Mouse (Mus musculus): ENCODE measurements around the gene Elp4. TPM values are rescaled to one million over a fixed set of nuclear protein-coding genes. Genes with fewer than 3 reads are reported as not detected.
A peak's percentile ranks its signal among the peaks of the same experiment; 100 is the strongest.

Gene Elp4
- polyA plus RNA-seq, 1 experiment from 2014 or later = 32.4 TPM

GRCm38 (mm10) chr2:105680146-105680998 is 224.0 kb downstream of the Elp4 start:
- no peak overlapping the region for H3K4me2 ChIP-seq (ENCODE audit: low read length)
- DNase-seq (ENCODE audit: low spot score) (peak; percentile 62), ATAC-seq (replicated peaks; ENCODE audit: low FRiP score, low TSS enrichment, low read depth) (peak; percentile 59)
- H3K9ac ChIP-seq (ENCODE audit: low read length) = no peak overlapping the region
- H3K9me3 ChIP-seq (ENCODE audit: control insufficient read depth, low read length) = no peaks in the 10 kb centered on the region
- H3K27ac ChIP-seq (ENCODE audit: low read depth) = no peak overlapping the region
- H3K4me1 ChIP-seq (replicated peaks; ENCODE audit: control insufficient read depth, insufficient read depth, low read length) = peaks cover 6% of the 10 kb centered on the region; the same call in 1 of the 2 replicates
- H3K4me3 ChIP-seq (ENCODE audit: low read depth, low read length) = no peak overlapping the region
- H3K36me3 ChIP-seq (ENCODE audit: control insufficient read depth, insufficient read depth, low read length) = no peaks in the 10 kb centered on the region
- peaks cover 100% of the 10 kb centered on the region for H3K27me3 ChIP-seq (replicated peaks; ENCODE audit: control insufficient read depth, insufficient read depth, low read length)
- WGBS = 2% methylated on average over 20 of the region's 24 CpGs

DNA sequence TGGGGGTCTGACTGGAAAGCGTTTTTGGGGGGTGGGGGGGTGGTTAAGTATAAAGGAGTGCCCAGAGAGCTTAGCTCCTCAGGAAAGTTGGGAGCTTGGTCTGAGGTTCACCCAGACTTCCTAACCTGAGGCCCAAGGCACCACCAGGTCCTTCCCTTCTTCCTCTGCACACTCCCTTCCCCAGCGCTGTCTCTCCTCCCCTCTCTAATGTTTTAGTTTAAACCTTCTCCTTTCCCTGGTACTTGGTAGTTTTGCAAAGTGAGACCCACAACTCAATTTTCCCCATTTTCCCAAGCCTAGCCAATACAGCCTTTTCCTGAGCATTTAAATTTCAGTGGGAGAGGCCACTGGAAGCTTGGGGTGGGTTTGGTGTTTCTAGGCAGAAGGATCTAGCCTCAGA is 225.0 kb downstream of the Elp4 start:
- no peak overlapping the region for H3K4me3 ChIP-seq (ENCODE audit: low read depth, low read length)
- peaks cover 100% of the 10 kb centered on the region for H3K27me3 ChIP-seq (replicated peaks; ENCODE audit: control insufficient read depth, insufficient read depth, low read length)
- no peak for ATAC-seq (replicated peaks; ENCODE audit: low FRiP score, low TSS enrichment, low read depth)
- H3K27ac ChIP-seq (ENCODE audit: low read depth) = no peak overlapping the region
- H3K9me3 ChIP-seq (ENCODE audit: control insufficient read depth, low read length) = no peaks in the 10 kb centered on the region
- no peak overlapping the region for H3K4me2 ChIP-seq (ENCODE audit: low read length)
- H3K4me1 ChIP-seq (replicated peaks; ENCODE audit: control insufficient read depth, insufficient read depth, low read length) = peaks cover 6% of the 10 kb centered on the region; the same call in 1 of the 2 replicates
- WGBS = 3% methylated on average over 2 of the region's 2 CpGs
- H3K9ac ChIP-seq (ENCODE audit: low read length) = no peak overlapping the region
- DNase-seq (ENCODE audit: low spot score) = peak; percentile 52
- H3K36me3 ChIP-seq (ENCODE audit: control insufficient read depth, insufficient read depth, low read length) = no peaks in the 10 kb centered on the region

DNA sequence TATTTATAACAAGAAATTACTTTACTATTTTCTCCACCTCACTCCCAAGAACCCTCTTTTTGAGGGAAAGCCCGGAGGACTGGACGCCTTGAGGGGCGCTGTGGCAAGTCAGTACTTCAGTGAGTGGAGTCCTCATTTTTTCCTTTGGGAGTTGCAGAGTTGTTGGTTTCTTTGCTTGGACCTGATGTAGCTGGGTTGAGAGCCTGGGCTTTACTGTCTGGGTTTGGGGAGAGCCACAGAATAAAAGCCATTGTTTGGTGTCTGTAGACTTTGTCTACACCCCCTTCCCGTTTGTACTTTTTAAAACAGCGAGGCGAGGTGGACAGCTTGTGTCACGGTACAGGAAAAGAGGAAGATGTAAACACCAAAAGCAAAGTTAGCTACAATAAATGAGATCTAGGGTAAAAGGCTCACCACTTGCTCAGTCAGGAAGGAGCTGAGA is 225.5 kb downstream of the Elp4 start:
- H3K36me3 ChIP-seq (ENCODE audit: control insufficient read depth, insufficient read depth, low read length) = no peaks in the 10 kb centered on the region
- WGBS = 2% methylated on average over 7 of the region's 7 CpGs
- ATAC-seq (replicated peaks; ENCODE audit: low FRiP score, low TSS enrichment, low read depth) (no peak), DNase-seq (ENCODE audit: low spot score) (peak; percentile 52)
- no peak overlapping the region for H3K27ac ChIP-seq (ENCODE audit: low read depth)
- H3K9ac ChIP-seq (ENCODE audit: low read length) = no peak overlapping the region
- no peak overlapping the region for H3K4me3 ChIP-seq (ENCODE audit: low read depth, low read length)
- peaks cover 6% of the 10 kb centered on the region; the same call in 1 of the 2 replicates for H3K4me1 ChIP-seq (replicated peaks; ENCODE audit: control insufficient read depth, insufficient read depth, low read length)
- peaks cover 100% of the 10 kb centered on the region for H3K27me3 ChIP-seq (replicated peaks; ENCODE audit: control insufficient read depth, insufficient read depth, low read length)
- H3K4me2 ChIP-seq (ENCODE audit: low read length) = no peak overlapping the region
- no peaks in the 10 kb centered on the region for H3K9me3 ChIP-seq (ENCODE audit: control insufficient read depth, low read length)

- H3K4me2 ChIP-seq (ENCODE audit: low read length) = no peak overlapping the region
- WGBS = 4% methylated on average over 4 of the region's 4 CpGs
- peaks cover 100% of the 10 kb centered on the region for H3K27me3 ChIP-seq (replicated peaks; ENCODE audit: control insufficient read depth, insufficient read depth, low read length)
- H3K4me3 ChIP-seq (ENCODE audit: low read depth, low read length) = no peak overlapping the region
- no peaks in the 10 kb centered on the region for H3K9me3 ChIP-seq (ENCODE audit: control insufficient read depth, low read length)
- peaks cover 6% of the 10 kb centered on the region; the same call in 1 of the 2 replicates for H3K4me1 ChIP-seq (replicated peaks; ENCODE audit: control insufficient read depth, insufficient read depth, low read length)
- DNase-seq (ENCODE audit: low spot score) (peak; percentile 49), ATAC-seq (replicated peaks; ENCODE audit: low FRiP score, low TSS enrichment, low read depth) (no peak)
- no peak overlapping the region for H3K27ac ChIP-seq (ENCODE audit: low read depth)
- no peaks in the 10 kb centered on the region for H3K36me3 ChIP-seq (ENCODE audit: control insufficient read depth, insufficient read depth, low read length)
- no peak overlapping the region for H3K9ac ChIP-seq (ENCODE audit: low read length)
Measured at GRCm38 (mm10) chr2:105678306-105678705, 226.1 kb downstream of the Elp4 start.

- DNase-seq (ENCODE audit: low spot score) = peak; percentile 52
- no peak overlapping the region for H3K4me3 ChIP-seq (ENCODE audit: low read depth, low read length)
- WGBS = 0% methylated on average over 11 of the region's 11 CpGs
Measured at GRCm38 (mm10) chr2:105677434-105678105, 226.8 kb downstream of the Elp4 start.

GRCm38 (mm10) chr2:105676909-105677433 is 227.4 kb downstream of the Elp4 start:
- H3K4me1 ChIP-seq (replicated peaks; ENCODE audit: control insufficient read depth, insufficient read depth, low read length) = peaks cover 6% of the 10 kb centered on the region; the same call in 1 of the 2 replicates
- ATAC-seq (replicated peaks; ENCODE audit: low FRiP score, low TSS enrichment, low read depth) (no peak), DNase-seq (ENCODE audit: low spot score) (no peak)
- no peaks in the 10 kb centered on the region for H3K9me3 ChIP-seq (ENCODE audit: control insufficient read depth, low read length)
- 0% methylated on average over 11 of the region's 11 CpGs for WGBS
- no peak overlapping the region for H3K27ac ChIP-seq (ENCODE audit: low read depth)
- no peaks in the 10 kb centered on the region for H3K36me3 ChIP-seq (ENCODE audit: control insufficient read depth, insufficient read depth, low read length)
- H3K4me2 ChIP-seq (ENCODE audit: low read length) = no peak overlapping the region
- H3K27me3 ChIP-seq (replicated peaks; ENCODE audit: control insufficient read depth, insufficient read depth, low read length) = peaks cover 100% of the 10 kb centered on the region
- no peak overlapping the region for H3K4me3 ChIP-seq (ENCODE audit: low read depth, low read length)
- no peak overlapping the region for H3K9ac ChIP-seq (ENCODE audit: low read length)

More at GRCm38 (mm10) chr2:105677434-105678105, 226.8 kb downstream of the Elp4 start:
- no peak overlapping the region for H3K27ac ChIP-seq (ENCODE audit: low read depth)
- no peak overlapping the region for H3K4me2 ChIP-seq (ENCODE audit: low read length)
- ATAC-seq (replicated peaks; ENCODE audit: low FRiP score, low TSS enrichment, low read depth) = no peak
- peaks cover 100% of the 10 kb centered on the region for H3K27me3 ChIP-seq (replicated peaks; ENCODE audit: control insufficient read depth, insufficient read depth, low read length)
- peaks cover 6% of the 10 kb centered on the region; the same call in 1 of the 2 replicates for H3K4me1 ChIP-seq (replicated peaks; ENCODE audit: control insufficient read depth, insufficient read depth, low read length)
- H3K9me3 ChIP-seq (ENCODE audit: control insufficient read depth, low read length) = no peaks in the 10 kb centered on the region
- H3K36me3 ChIP-seq (ENCODE audit: control insufficient read depth, insufficient read depth, low read length) = no peaks in the 10 kb centered on the region
- no peak overlapping the region for H3K9ac ChIP-seq (ENCODE audit: low read length)

GRCm38 (mm10) chr2:105676080-105676908 is 228.1 kb downstream of the Elp4 start:
- ATAC-seq (replicated peaks; ENCODE audit: low FRiP score, low TSS enrichment, low read depth) = no peak

DNA sequence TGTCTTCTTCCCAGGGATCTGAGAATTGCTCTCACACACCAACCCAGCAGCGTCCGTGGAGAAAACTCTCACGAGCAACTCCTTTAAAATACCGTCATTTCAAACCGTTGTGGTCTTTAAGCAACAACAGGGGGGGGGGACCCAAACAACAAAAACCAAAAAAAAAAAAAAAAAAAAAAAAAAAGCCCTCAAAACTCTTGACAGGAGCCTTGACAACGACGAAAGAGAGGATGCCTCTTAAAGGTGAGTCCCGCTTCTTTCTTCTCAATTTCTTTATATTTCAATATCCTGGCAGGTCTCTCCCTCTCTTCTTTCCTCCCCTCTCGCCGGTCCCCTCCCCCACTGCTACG is 228.7 kb downstream of the Elp4 start:
- Histone ChIP-seq H3K27ac (ENCODE audit: low read depth) (no peak overlapping the region), H3K4me2 (ENCODE audit: low read length) (peak overlapping the region; percentile 46), H3K9me3 (ENCODE audit: control insufficient read depth, low read length) (no peaks in the 10 kb centered on the region), H3K4me3 (ENCODE audit: low read depth, low read length) (peak overlapping the region; percentile 27; the same call in 1 of the 2 replicates), H3K9ac (ENCODE audit: low read length) (no peak overlapping the region), H3K4me1 (replicated peaks; ENCODE audit: control insufficient read depth, insufficient read depth, low read length) (peaks cover 6% of the 10 kb centered on the region; the same call in 1 of the 2 replicates), H3K27me3 (replicated peaks; ENCODE audit: control insufficient read depth, insufficient read depth, low read length) (peaks cover 100% of the 10 kb centered on the region), H3K36me3 (ENCODE audit: control insufficient read depth, insufficient read depth, low read length) (no peaks in the 10 kb centered on the region)
- WGBS = under 1% methylated on average over 11 of the region's 11 CpGs
- no peak for ATAC-seq (replicated peaks; ENCODE audit: low FRiP score, low TSS enrichment, low read depth)
- no peak for DNase-seq (ENCODE audit: low spot score)

More at GRCm38 (mm10) chr2:105676080-105676908, 228.1 kb downstream of the Elp4 start:
- Histone ChIP-seq H3K27ac (ENCODE audit: low read depth) (no peak overlapping the region), H3K36me3 (ENCODE audit: control insufficient read depth, insufficient read depth, low read length) (no peaks in the 10 kb centered on the region), H3K27me3 (replicated peaks; ENCODE audit: control insufficient read depth, insufficient read depth, low read length) (peaks cover 100% of the 10 kb centered on the region), H3K4me1 (replicated peaks; ENCODE audit: control insufficient read depth, insufficient read depth, low read length) (peaks cover 6% of the 10 kb centered on the region; the same call in 1 of the 2 replicates), H3K4me2 (ENCODE audit: low read length) (peak overlapping the region; percentile 46), H3K9ac (ENCODE audit: low read length) (no peak overlapping the region), H3K9me3 (ENCODE audit: control insufficient read depth, low read length) (no peaks in the 10 kb centered on the region), H3K4me3 (ENCODE audit: low read depth, low read length) (peak overlapping the region; percentile 27)
- peak; percentile 82 for DNase-seq (ENCODE audit: low spot score)
- under 1% methylated on average over 77 of the region's 77 CpGs for WGBS
